Mouse (Mus musculus): ENCODE measurements around the gene Ror1. TPM values are rescaled to one million over a fixed set of nuclear protein-coding genes. Genes with fewer than 3 reads are reported as not detected.

Ror1 gene
- polyA plus RNA-seq, 1 experiment from 2014 or later: 1.1 TPM

DNA sequence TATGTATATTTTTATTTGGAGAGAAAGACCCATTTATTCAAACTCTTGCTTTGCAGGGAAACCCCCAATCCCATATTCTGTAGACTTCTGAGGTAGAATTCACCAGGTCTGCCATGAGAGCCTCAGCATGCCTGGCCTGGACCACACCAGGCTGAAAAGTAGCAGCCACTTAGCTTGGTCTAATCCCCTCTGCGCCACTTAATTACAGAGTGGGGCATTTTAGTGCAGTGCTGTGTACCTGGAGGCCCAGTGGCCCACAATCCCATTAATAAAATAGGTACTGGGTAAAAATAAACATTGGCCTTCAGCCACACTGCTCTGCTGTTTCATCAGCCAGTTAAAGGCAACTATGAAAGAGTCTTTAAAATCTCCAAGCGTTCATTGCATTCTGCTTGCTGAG is 239.6 kb downstream of the Ror1 start:
- no peak overlapping the region for H3K4me2 ChIP-seq (ENCODE audit: low read length)
- H3K9ac ChIP-seq (ENCODE audit: low read length): no peak overlapping the region
- H3K36me3 ChIP-seq (ENCODE audit: control insufficient read depth, insufficient read depth, low read length): no peaks in the 10 kb centered on the region
- H3K27ac ChIP-seq (ENCODE audit: low read depth, low read length): no peak overlapping the region
- WGBS: 34% methylated on average over 2 of the region's 2 CpGs
- H3K4me1 ChIP-seq (ENCODE audit: control insufficient read depth, insufficient read depth, low read length): no peaks in the 10 kb centered on the region
- no peaks in the 10 kb centered on the region for H3K9me3 ChIP-seq (replicated peaks; ENCODE audit: control insufficient read depth, low read length)
- H3K27me3 ChIP-seq (replicated peaks; ENCODE audit: control insufficient read depth, insufficient read depth, low read length): no peaks in the 10 kb centered on the region
- no peak for ATAC-seq
- no peak for DNase-seq (ENCODE audit: low spot score)
- no peak overlapping the region for H3K4me3 ChIP-seq (ENCODE audit: low read depth, low read length)

DNA sequence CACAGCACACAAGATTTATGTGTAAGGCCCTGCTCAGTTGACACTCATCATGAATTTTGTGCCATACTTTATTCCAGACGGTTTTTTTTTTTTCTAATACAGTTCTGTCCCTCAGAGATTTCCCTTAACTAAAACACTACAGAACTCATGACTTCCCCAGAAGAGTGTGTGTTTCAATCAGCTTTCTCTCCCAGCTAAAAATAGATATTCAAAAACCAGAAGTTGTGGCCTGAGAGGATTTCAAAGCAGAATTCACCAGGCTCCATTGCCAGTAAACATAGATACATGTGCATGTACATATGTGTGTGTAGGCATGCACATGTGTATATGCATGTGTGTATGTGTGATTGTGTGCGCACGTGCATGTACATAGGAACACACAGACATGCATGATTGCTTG is 252.2 kb downstream of the Ror1 start:
- Histone ChIP-seq H3K27ac (ENCODE audit: low read depth, low read length) (no peak overlapping the region), H3K4me2 (ENCODE audit: low read length) (no peak overlapping the region), H3K9ac (ENCODE audit: low read length) (no peak overlapping the region), H3K27me3 (replicated peaks; ENCODE audit: control insufficient read depth, insufficient read depth, low read length) (no peaks in the 10 kb centered on the region), H3K9me3 (replicated peaks; ENCODE audit: control insufficient read depth, low read length) (no peaks in the 10 kb centered on the region), H3K4me3 (ENCODE audit: low read depth, low read length) (no peak overlapping the region), H3K4me1 (ENCODE audit: control insufficient read depth, insufficient read depth, low read length) (no peaks in the 10 kb centered on the region), H3K36me3 (ENCODE audit: control insufficient read depth, insufficient read depth, low read length) (no peaks in the 10 kb centered on the region)
- DNase-seq (ENCODE audit: low spot score): no peak
- ATAC-seq: no peak
- 83% methylated on average over 3 of the region's 3 CpGs for WGBS

GRCm38 (mm10) chr4:100350106-100350795 is 254.7 kb downstream of the Ror1 start:
- no peak overlapping the region for H3K4me3 ChIP-seq (ENCODE audit: low read depth, low read length)
- no peaks in the 10 kb centered on the region for H3K36me3 ChIP-seq (ENCODE audit: control insufficient read depth, insufficient read depth, low read length)
- H3K9me3 ChIP-seq (replicated peaks; ENCODE audit: control insufficient read depth, low read length): no peaks in the 10 kb centered on the region
- DNase-seq (ENCODE audit: low spot score): no peak
- H3K27me3 ChIP-seq (replicated peaks; ENCODE audit: control insufficient read depth, insufficient read depth, low read length): no peaks in the 10 kb centered on the region
- H3K4me1 ChIP-seq (ENCODE audit: control insufficient read depth, insufficient read depth, low read length): no peaks in the 10 kb centered on the region
- no peak overlapping the region for H3K4me2 ChIP-seq (ENCODE audit: low read length)
- no peak overlapping the region for H3K27ac ChIP-seq (ENCODE audit: low read depth, low read length)
- no peak overlapping the region for H3K9ac ChIP-seq (ENCODE audit: low read length)
- ATAC-seq: no peak
- 80% methylated on average over 7 of the region's 7 CpGs for WGBS

- Histone ChIP-seq H3K27me3 (replicated peaks; ENCODE audit: control insufficient read depth, insufficient read depth, low read length) (no peaks in the 10 kb centered on the region), H3K4me2 (ENCODE audit: low read length) (no peak overlapping the region), H3K9me3 (replicated peaks; ENCODE audit: control insufficient read depth, low read length) (no peaks in the 10 kb centered on the region), H3K36me3 (ENCODE audit: control insufficient read depth, insufficient read depth, low read length) (no peaks in the 10 kb centered on the region), H3K27ac (ENCODE audit: low read depth, low read length) (no peak overlapping the region), H3K9ac (ENCODE audit: low read length) (no peak overlapping the region), H3K4me3 (ENCODE audit: low read depth, low read length) (no peak overlapping the region), H3K4me1 (ENCODE audit: control insufficient read depth, insufficient read depth, low read length) (no peaks in the 10 kb centered on the region)
- ATAC-seq: no peak
- no peak for DNase-seq (ENCODE audit: low spot score)
Measured at GRCm38 (mm10) chr4:100351797-100352290, 256.3 kb downstream of the Ror1 start.

- no peak for DNase-seq (ENCODE audit: low spot score)
- no peak for ATAC-seq
- no peaks in the 10 kb centered on the region for H3K9me3 ChIP-seq (replicated peaks; ENCODE audit: control insufficient read depth, low read length)
- no peaks in the 10 kb centered on the region for H3K4me1 ChIP-seq (ENCODE audit: control insufficient read depth, insufficient read depth, low read length)
- 33% methylated on average over 5 of the region's 5 CpGs for WGBS
- H3K27ac ChIP-seq (ENCODE audit: low read depth, low read length): no peak overlapping the region
- no peak overlapping the region for H3K4me2 ChIP-seq (ENCODE audit: low read length)
- H3K36me3 ChIP-seq (ENCODE audit: control insufficient read depth, insufficient read depth, low read length): no peaks in the 10 kb centered on the region
- no peaks in the 10 kb centered on the region for H3K27me3 ChIP-seq (replicated peaks; ENCODE audit: control insufficient read depth, insufficient read depth, low read length)
- no peak overlapping the region for H3K9ac ChIP-seq (ENCODE audit: low read length)
- no peak overlapping the region for H3K4me3 ChIP-seq (ENCODE audit: low read depth, low read length)
Measured at GRCm38 (mm10) chr4:100355566-100355965, 260.0 kb downstream of the Ror1 start.

DNA sequence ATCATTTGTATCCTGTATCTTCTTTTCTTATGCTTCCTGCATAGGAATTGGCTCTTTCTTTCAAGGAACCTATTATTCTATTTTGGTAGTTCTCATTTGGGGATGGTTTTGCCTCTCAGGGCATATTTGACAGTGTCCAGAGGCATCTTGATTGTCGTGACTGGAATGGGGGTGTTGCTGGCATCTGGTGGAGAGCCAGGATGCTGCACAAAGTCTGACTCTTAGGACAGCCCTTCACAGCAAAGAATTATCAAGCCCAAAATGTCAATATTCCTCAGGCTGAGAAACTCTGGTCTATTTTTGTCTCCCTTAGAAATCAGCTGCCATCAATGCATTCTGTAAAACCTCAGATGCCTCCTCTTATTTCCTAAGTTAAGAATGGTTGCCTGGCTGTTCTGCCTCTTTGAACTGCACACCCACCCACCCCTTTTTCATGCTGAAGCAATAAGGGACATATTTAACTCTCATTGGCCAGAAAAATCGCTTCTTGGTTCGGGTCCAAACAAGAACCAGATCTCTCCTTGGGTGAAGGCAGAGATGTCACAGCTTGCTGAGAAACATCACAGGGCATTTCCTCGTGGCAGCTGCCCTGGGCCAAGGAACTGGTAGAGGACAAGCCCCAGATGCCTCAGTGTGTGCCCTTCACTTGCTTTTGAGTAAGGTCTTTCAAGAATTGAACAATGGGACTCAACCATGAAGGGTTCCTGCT is 262.4 kb downstream of the Ror1 start:
- Histone ChIP-seq H3K9me3 (replicated peaks; ENCODE audit: control insufficient read depth, low read length) (no peaks in the 10 kb centered on the region), H3K27me3 (replicated peaks; ENCODE audit: control insufficient read depth, insufficient read depth, low read length) (no peaks in the 10 kb centered on the region), H3K27ac (ENCODE audit: low read depth, low read length) (no peak overlapping the region), H3K4me2 (ENCODE audit: low read length) (no peak overlapping the region), H3K4me1 (ENCODE audit: control insufficient read depth, insufficient read depth, low read length) (no peaks in the 10 kb centered on the region), H3K4me3 (ENCODE audit: low read depth, low read length) (no peak overlapping the region), H3K36me3 (ENCODE audit: control insufficient read depth, insufficient read depth, low read length) (no peaks in the 10 kb centered on the region), H3K9ac (ENCODE audit: low read length) (no peak overlapping the region)
- ATAC-seq (no peak), DNase-seq (ENCODE audit: low spot score) (no peak)
- WGBS: 86% methylated on average over 4 of the region's 4 CpGs

GRCm38 (mm10) chr4:100363666-100364065 is 268.1 kb downstream of the Ror1 start:
- ATAC-seq (no peak), DNase-seq (ENCODE audit: low spot score) (no peak)
- no peaks in the 10 kb centered on the region for H3K36me3 ChIP-seq (ENCODE audit: control insufficient read depth, insufficient read depth, low read length)
- no peaks in the 10 kb centered on the region for H3K9me3 ChIP-seq (replicated peaks; ENCODE audit: control insufficient read depth, low read length)
- no peaks in the 10 kb centered on the region for H3K4me1 ChIP-seq (ENCODE audit: control insufficient read depth, insufficient read depth, low read length)
- H3K27me3 ChIP-seq (replicated peaks; ENCODE audit: control insufficient read depth, insufficient read depth, low read length): no peaks in the 10 kb centered on the region
- 90% methylated on average over 7 of the region's 7 CpGs for WGBS
- no peak overlapping the region for H3K9ac ChIP-seq (ENCODE audit: low read length)
- no peak overlapping the region for H3K4me2 ChIP-seq (ENCODE audit: low read length)
- H3K27ac ChIP-seq (ENCODE audit: low read depth, low read length): no peak overlapping the region
- H3K4me3 ChIP-seq (ENCODE audit: low read depth, low read length): no peak overlapping the region

GRCm38 (mm10) chr4:100368691-100369090 is 273.1 kb downstream of the Ror1 start:
- Histone ChIP-seq H3K4me1 (ENCODE audit: control insufficient read depth, insufficient read depth, low read length) (0 out of 2 replicates have a peak, but pooled peaks cover 3% of the 10 kb centered on the region), H3K4me2 (ENCODE audit: low read length) (no peak overlapping the region), H3K4me3 (ENCODE audit: low read depth, low read length) (no peak overlapping the region), H3K36me3 (ENCODE audit: control insufficient read depth, insufficient read depth, low read length) (no peaks in the 10 kb centered on the region), H3K27ac (ENCODE audit: low read depth, low read length) (no peak overlapping the region), H3K27me3 (replicated peaks; ENCODE audit: control insufficient read depth, insufficient read depth, low read length) (no peaks in the 10 kb centered on the region), H3K9ac (ENCODE audit: low read length) (no peak overlapping the region), H3K9me3 (replicated peaks; ENCODE audit: control insufficient read depth, low read length) (no peaks in the 10 kb centered on the region)
- DNase-seq (ENCODE audit: low spot score) (no peak), ATAC-seq (no peak)
- WGBS: 94% methylated on average over 2 of the region's 2 CpGs

DNA sequence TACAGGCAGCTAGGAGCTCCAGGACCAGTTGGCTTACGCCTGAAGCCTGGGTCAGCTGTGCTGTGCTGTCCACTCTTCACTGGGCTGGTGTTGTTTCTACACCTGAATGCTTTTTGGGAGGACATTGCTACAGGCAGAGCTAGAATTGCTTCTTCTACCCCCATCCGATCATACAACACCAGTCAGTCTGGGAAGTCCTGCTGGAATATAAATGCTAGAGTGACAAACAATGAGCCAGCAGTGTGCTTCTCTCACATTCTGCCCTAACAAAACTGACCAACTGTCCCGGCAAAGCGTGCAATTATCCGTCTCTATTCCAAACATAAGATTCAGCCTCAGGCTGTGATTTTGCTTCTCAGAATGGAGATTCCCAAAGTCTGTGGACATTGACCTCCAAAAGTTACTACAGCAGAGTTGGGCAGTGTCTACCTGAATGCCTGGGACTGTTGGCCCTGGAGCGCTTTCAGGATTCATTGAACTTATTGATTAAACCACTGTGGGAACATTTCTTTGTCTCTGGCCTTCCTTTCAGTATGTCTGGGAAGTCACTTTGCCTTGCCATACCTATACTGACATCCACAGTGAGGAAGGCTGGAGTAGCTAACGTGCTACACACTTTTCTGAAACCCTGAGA is 274.1 kb downstream of the Ror1 start:
- DNase-seq (ENCODE audit: low spot score): no peak
- no peak overlapping the region for H3K27ac ChIP-seq (ENCODE audit: low read depth, low read length)
- no peaks in the 10 kb centered on the region for H3K27me3 ChIP-seq (replicated peaks; ENCODE audit: control insufficient read depth, insufficient read depth, low read length)

More for the DNA sequence above, 274.1 kb downstream of the Ror1 start:
- Histone ChIP-seq H3K4me1 (ENCODE audit: control insufficient read depth, insufficient read depth, low read length) (0 out of 2 replicates have a peak, but pooled peaks cover 3% of the 10 kb centered on the region), H3K36me3 (ENCODE audit: control insufficient read depth, insufficient read depth, low read length) (no peaks in the 10 kb centered on the region), H3K4me3 (ENCODE audit: low read depth, low read length) (no peak overlapping the region), H3K4me2 (ENCODE audit: low read length) (no peak overlapping the region), H3K9me3 (replicated peaks; ENCODE audit: control insufficient read depth, low read length) (no peaks in the 10 kb centered on the region), H3K9ac (ENCODE audit: low read length) (no peak overlapping the region)
- WGBS: 85% methylated on average over 7 of the region's 7 CpGs
- no peak for ATAC-seq
